Mouse (Mus musculus): ENCODE measurements around the gene Gm7694.

Gene Gm7694

DNA sequence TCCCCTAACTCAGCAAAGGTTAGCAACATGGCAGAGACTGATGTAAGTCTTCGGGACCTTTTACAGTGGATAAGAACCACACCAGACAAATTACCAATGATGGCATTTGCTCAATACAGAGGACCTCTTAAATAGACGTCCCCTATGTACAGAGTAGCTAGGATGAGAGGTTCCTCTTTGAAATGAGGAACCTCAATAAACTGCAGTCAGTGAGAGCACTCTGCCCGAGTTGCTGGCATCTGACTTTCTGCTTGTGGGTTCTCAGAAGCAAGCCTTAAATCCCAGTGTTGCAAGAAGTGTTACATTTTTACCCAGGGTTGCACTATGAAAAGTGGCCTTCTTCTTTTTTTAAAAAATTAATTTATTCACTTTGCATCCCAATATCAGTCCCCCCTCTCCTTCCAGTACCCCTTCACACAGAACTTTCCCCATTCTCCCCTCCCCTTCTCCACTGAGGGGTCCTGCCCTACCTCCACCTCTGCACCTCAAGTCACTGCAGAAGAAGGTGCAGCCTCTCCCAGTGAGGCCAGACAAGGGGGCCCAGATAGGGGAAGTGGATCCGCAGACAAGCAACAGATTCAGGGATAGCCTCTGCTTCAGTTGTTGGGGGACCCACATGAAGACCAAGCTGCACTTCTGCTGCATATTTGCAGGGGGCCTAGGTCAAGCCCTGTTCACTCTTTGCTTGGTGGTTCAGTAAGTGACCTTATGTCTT is 23.6 kb downstream of the Gm7694 start:
- no peak for DNase-seq (ENCODE audit: low spot score in 2 of 2)

DNA sequence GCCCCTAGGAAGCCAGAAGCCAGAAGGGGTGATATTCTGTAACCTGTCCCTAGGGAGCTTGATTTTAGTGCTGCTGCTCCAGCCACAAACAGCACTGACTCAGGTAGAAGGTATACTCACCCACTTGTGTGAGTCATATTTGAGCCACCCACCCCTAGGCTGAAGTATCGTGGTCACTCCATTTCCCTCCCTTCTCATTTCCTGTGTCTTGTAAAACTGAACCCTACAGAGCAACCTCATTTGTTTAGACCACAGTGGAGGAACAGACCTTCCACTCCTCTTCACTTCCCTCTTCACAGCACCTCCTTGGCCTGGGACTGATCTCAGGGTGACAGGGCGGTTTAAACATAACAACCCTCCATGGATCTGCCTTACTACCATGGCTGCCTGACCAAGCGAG is 29.1 kb downstream of the Gm7694 start, which contains the start of gene Sh2d1b1:
Gene Sh2d1b1 (plus strand): TSS at position 305 of the 400 bp plus-strand sequence.
- no peak for DNase-seq (ENCODE audit: low spot score in 2 of 2)

DNA sequence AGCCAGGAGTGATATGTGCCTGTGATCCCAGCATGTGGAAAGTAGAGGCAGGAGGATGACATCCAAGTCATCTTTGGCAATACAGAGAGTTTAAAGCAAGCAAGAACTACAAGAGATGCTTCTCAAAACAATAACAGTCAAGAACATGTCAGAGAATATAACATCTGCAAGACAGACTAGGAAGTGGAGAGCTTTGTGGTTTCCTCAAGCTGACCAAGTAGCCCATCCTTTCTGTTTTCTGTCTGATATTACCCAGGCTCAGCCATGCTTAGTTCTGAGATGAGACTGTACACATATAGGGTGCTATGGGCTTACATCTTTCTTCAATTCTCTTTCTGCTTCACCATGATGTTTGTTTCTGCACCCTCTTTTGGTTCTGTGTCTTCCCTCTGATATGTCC is 32.9 kb downstream of the Gm7694 start:
- DNase-seq (ENCODE audit: low spot score in 2 of 2) = no peak

DNA sequence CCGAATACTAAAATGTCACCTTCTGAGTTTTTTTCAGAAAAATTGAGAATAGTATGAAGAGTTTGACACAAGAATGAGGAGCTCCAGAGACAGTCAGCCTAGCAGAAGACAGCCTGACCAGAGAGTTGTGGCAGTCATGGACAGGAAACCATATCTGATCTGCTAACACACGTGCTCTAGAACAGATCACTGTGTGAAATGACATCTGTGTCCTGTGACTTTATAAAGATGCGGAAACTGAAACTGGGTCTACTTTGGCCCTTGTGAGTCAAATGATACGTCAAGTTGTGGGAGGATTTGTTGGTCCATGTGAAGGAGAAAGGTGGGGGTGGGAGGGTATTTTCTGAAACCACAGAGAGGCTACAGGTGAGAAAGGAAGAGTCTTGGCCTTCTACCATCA is 35.4 kb downstream of the Gm7694 start:
- no peak for DNase-seq (ENCODE audit: low spot score in 2 of 2)

DNA sequence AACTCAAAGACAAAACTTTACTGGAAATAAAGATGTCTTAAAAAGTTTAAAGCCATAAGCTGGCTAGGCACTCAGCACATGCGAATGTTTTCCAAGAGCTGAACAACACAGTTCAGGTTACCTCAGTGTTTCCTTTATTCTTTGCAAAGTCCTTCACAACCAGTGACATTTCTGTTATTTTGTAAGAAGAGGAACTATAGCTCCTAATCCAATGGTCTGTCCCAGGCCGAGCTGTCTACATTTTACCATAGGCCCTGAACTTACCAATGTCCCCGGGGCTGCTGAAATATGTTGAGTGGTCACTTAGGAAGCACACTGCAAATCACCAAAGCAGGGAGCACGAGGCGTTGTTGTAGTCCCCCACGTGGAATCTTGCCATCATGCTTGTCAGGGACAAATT is 35.9 kb downstream of the Gm7694 start:
- DNase-seq (ENCODE audit: low spot score in 2 of 2) = no peak

DNA sequence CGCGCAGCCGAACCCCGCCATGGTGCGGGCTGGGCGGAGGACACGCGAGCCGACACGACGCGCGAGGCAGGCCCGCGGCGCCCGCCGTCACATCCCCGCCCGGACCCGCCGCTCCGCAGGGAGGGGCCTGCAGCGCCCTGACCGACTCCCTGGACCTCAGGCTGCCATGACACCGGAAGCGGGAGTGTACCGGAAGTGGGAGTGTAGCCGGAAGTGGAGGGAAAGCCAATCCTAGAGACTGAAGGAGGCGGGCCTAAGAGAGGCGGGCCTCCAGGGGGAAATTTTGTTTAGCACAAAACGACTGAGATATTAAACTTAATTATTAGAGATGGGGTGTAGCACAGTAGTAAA is 50.6 kb downstream of the Gm7694 start:
- peak; percentile 77 to 82 for DNase-seq (ENCODE audit: low spot score in 2 of 2)

DNA sequence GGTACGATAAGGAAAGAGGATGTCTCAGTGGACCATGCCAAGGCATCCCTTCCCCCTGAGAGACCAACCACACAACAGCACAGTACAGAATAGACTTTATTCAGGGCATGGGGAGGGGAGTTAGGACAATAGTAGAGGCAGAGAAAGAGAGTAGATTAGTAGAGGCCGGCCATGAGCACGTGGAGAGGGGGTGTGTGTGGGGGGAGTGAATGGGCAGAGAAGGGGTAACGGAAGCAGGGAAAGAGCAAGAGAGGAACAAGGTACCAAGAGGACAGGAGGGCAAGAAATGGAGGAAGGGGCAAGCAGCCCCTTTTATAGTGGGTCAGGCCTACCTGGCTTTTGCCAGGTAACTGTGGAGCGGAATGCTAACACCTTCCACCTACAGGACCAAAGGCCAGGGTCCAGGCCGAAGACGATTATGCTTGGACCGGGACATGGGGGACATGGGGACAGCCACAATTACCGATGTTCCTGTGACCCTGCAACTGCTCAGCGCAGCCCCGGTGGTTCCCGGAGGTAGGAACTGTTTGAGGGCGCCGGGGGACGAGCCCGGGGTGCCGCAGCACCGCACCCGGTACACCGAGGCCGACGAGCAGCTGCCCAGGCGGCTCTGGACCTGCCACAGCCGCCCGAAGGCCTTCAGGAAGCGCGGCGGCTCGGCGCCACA is 51.1 kb downstream of the Gm7694 start:
- no peak for DNase-seq (ENCODE audit: low spot score in 2 of 2)
